ENCODE assay signal across 23 mouse cellular contexts in the genomic region with DNA sequence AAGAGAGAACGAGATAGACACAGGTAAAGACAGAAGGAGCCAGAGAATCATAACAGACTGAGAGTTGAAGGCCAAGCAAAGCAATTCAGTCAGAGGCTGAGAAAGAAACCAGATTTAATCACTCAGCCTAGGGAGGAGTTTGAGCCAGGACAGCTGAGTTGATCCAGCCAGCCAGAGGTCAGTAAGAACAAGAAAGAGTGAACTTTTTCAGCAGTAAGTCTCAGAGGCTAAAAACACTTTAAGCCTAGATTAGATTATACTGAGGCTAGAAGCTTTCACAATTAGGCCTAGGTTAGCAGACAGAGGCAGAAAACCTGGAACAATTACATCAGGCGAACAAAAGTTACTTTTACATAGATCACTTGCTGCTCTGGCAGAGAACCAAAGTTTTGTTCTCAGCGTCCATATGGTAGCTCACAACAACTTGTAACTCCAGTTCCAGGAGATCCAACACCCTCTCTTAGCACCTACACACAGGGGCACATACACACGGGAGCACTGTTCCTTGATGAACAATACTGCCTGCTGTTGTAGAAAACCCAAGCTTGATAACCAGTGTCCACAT. TPM values are rescaled to one million over a fixed set of nuclear protein-coding genes. Genes with fewer than 3 reads are reported as not detected.
DNase-seq lines count a peak whose midpoint lies in the region; ATAC-seq and TF ChIP-seq lines count a peak whose summit lies in the region.
"Had no signal": no experiment of that assay in that cellular context is flagged by ENCODE, and none has a peak within 500 bp of the region (broad histone marks: within the 10 kb centered on the region; RNA-seq: fewer than 3 reads in every experiment).

No protein-coding gene starts in this region.

- H3K36me3 ChIP-seq in heart, embryonic 11.5 days (ENCODE audit: control insufficient read depth, insufficient read depth, low read length), result no peaks in the 10 kb centered on the region
- no peaks in the 10 kb centered on the region for H3K36me3 ChIP-seq in kidney, embryonic 15.5 days
- no peaks in the 10 kb centered on the region for H3K36me3 ChIP-seq in stomach, embryonic 15.5 days
- H3K36me3 ChIP-seq in stomach, postnatal 0 days (ENCODE audit: control insufficient read depth, insufficient read depth, low read length), result no peaks in the 10 kb centered on the region
- H3K36me3 ChIP-seq: embryonic facial prominence, embryonic 15.5 days; forebrain, embryonic 15.5 days; heart, embryonic 10.5 days; hindbrain, embryonic 12.5 days had no signal

- peaks cover 6% of the 10 kb centered on the region; the same call in 1 of the 2 replicates for H3K27me3 ChIP-seq in heart, embryonic 11.5 days (ENCODE audit: control insufficient read depth, insufficient read depth, low read length)
- peaks cover 15% of the 10 kb centered on the region; the same call in 1 of the 2 replicates for H3K27me3 ChIP-seq in kidney, embryonic 15.5 days
- H3K27me3 ChIP-seq in stomach, embryonic 15.5 days (replicated peaks), result peaks cover 6% of the 10 kb centered on the region; the same call in 1 of the 2 replicates
- H3K27me3 ChIP-seq in stomach, postnatal 0 days (ENCODE audit: control insufficient read depth, insufficient read depth, low read length), result no peaks in the 10 kb centered on the region
- H3K27me3 ChIP-seq: forebrain, embryonic 15.5 days had no signal

- no peak for ATAC-seq in heart, embryonic 11.5 days (replicated peaks; ENCODE audit: insufficient number of reproducible peaks, low FRiP score, low TSS enrichment)
- no peak for ATAC-seq in kidney, embryonic 15.5 days (replicated peaks; ENCODE audit: low FRiP score)
- ATAC-seq in stomach, embryonic 15.5 days (ENCODE audit: insufficient read depth, low FRiP score, low read depth), result no peak
- no peak; the same call in 1 of the 2 replicates for ATAC-seq in stomach, postnatal 0 days (ENCODE audit: low FRiP score, low TSS enrichment)
- ATAC-seq: forebrain, embryonic 15.5 days; hindbrain, embryonic 16.5 days had no signal

- no peak overlapping the region for H3K9ac ChIP-seq in heart, embryonic 11.5 days (ENCODE audit: low read depth, low read length)
- no peak overlapping the region for H3K9ac ChIP-seq in kidney, embryonic 15.5 days
- no peak overlapping the region for H3K9ac ChIP-seq in stomach, embryonic 15.5 days
- no peak overlapping the region for H3K9ac ChIP-seq in stomach, postnatal 0 days (ENCODE audit: low read length)
- H3K9ac ChIP-seq: embryonic facial prominence, embryonic 15.5 days; forebrain, embryonic 15.5 days; hindbrain, embryonic 12.5 days had no signal

- H3K9me3 ChIP-seq in heart, embryonic 11.5 days (replicated peaks; ENCODE audit: control insufficient read depth, low read length), result no peaks in the 10 kb centered on the region
- no peaks in the 10 kb centered on the region for H3K9me3 ChIP-seq in kidney, embryonic 15.5 days (replicated peaks)
- no peaks in the 10 kb centered on the region for H3K9me3 ChIP-seq in stomach, embryonic 15.5 days
- no peaks in the 10 kb centered on the region for H3K9me3 ChIP-seq in stomach, postnatal 0 days (ENCODE audit: control insufficient read depth, low read length)
- H3K9me3 ChIP-seq: embryonic facial prominence, embryonic 15.5 days; forebrain, embryonic 15.5 days; heart, embryonic 10.5 days; hindbrain, embryonic 12.5 days had no signal

- 0 out of 2 replicates have a peak overlapping the region, but pooled peaks have one; percentile 17 for H3K27ac ChIP-seq in heart, embryonic 11.5 days (ENCODE audit: low read depth, low read length)
- no peak overlapping the region for H3K27ac ChIP-seq in kidney, embryonic 15.5 days
- 0 out of 2 replicates have a peak overlapping the region, but pooled peaks have one; percentile 11 for H3K27ac ChIP-seq in stomach, embryonic 15.5 days
- no peak overlapping the region for H3K27ac ChIP-seq in stomach, postnatal 0 days (replicated peaks)
- H3K27ac ChIP-seq: embryonic facial prominence, embryonic 15.5 days; forebrain, embryonic 15.5 days; heart, embryonic 10.5 days; hindbrain, embryonic 12.5 days had no signal

- TF ChIP-seq EP300 in stomach, postnatal 0 days (optimal IDR thresholded peaks at IDR 0.05), result no peak

- no peak for DNase-seq in heart, postnatal 25 days (ENCODE audit: low spot score)
- peak; percentile 27 for DNase-seq in kidney, postnatal 10 days
- no peak for DNase-seq in stomach, postnatal 0 days (ENCODE audit: low spot score)
- no peak for DNase-seq in gastrocnemius, postnatal 25 days
- DNase-seq: adrenal gland, postnatal 14 days; cerebellum, adult 18-20 months; cerebellum, adult 9-11 months; cerebellum, postnatal 36 days; heart, adult 18-20 months; heart, postnatal 4 days had no signal

- 0 out of 2 replicates have a peak, but pooled peaks cover 2% of the 10 kb centered on the region for H3K4me1 ChIP-seq in heart, embryonic 11.5 days (ENCODE audit: control insufficient read depth, insufficient read depth, low read length)
- peaks cover 7% of the 10 kb centered on the region; the same call in 1 of the 2 replicates for H3K4me1 ChIP-seq in kidney, embryonic 15.5 days
- no peaks in the 10 kb centered on the region for H3K4me1 ChIP-seq in stomach, embryonic 15.5 days
- H3K4me1 ChIP-seq in stomach, postnatal 0 days (replicated peaks; ENCODE audit: control insufficient read depth, insufficient read depth), result no peaks in the 10 kb centered on the region
- H3K4me1 ChIP-seq: hindbrain, embryonic 12.5 days had no signal

- TF ChIP-seq CTCF in stomach, postnatal 0 days (IDR thresholded peaks at IDR 0.05; ENCODE audit: low read depth), result no peak

- H3K4me2 ChIP-seq in heart, embryonic 11.5 days, result no peak overlapping the region
- no peak overlapping the region for H3K4me2 ChIP-seq in kidney, embryonic 15.5 days
- H3K4me2 ChIP-seq in stomach, embryonic 15.5 days, result no peak overlapping the region
- H3K4me2 ChIP-seq in stomach, postnatal 0 days (replicated peaks; ENCODE audit: low read depth), result no peak overlapping the region
- H3K4me2 ChIP-seq: embryonic facial prominence, embryonic 15.5 days; forebrain, embryonic 15.5 days; hindbrain, embryonic 12.5 days had no signal

- 57% methylated on average over 4 of the region's 4 CpGs for WGBS in heart, embryonic 11.5 days (ENCODE audit: insufficient replicate concordance)
- 51% methylated on average over 4 of the region's 4 CpGs for whole genome bisulfite sequencing in kidney, embryonic 15.5 days
- WGBS in stomach, embryonic 15.5 days, result 43% methylated on average over 4 of the region's 4 CpGs
- 38% methylated on average over 4 of the region's 4 CpGs for WGBS in stomach, postnatal 0 days

- intact Hi-C loops in heart, postnatal 25 days (cut with DNase I), result no loop called here

- no peak overlapping the region for H3K4me3 ChIP-seq in heart, embryonic 11.5 days (ENCODE audit: low read depth, low read length)
- H3K4me3 ChIP-seq in kidney, embryonic 15.5 days (replicated peaks), result no peak overlapping the region
- no peak overlapping the region for H3K4me3 ChIP-seq in stomach, embryonic 15.5 days (replicated peaks)
- no peak overlapping the region for H3K4me3 ChIP-seq in stomach, postnatal 0 days (ENCODE audit: low read depth, low read length)
- H3K4me3 ChIP-seq: embryonic facial prominence, embryonic 15.5 days; erythroblast, embryonic 14.5 days; forebrain, embryonic 15.5 days; heart, embryonic 10.5 days; hindbrain, embryonic 12.5 days had no signal

RNA-seq across cellular contexts. Expression of gene Tex45, which starts 9.6 kb away (rescaled TPM):
- polyA plus RNA-seq in heart, embryonic 11.5 days (2014; fragmentation: Nextera tagmentation; extraction: Ambion mirVana), result not detected in 2 replicates
- total RNA-seq in heart, postnatal 25 days (2021), result not detected
- polyA plus RNA-seq in kidney, embryonic 15.5 days (2015; fragmentation: Nextera tagmentation; extraction: Ambion mirVana), result not detected in 2 replicates
- not detected in 2 replicates for polyA plus RNA-seq in stomach, embryonic 15.5 days (2015; fragmentation: Nextera tagmentation; extraction: Ambion mirVana)
- polyA plus RNA-seq in stomach, postnatal 0 days (2015; fragmentation: Nextera tagmentation; extraction: Ambion mirVana), result 0.46 and 1.1 TPM in 2 replicates
- not detected for total RNA-seq in gastrocnemius, postnatal 25 days (2021)
- total RNA-seq: adrenal gland, adult 18-20 months; adrenal gland, postnatal 14 days; gastrocnemius, adult 8-10 months; heart, adult 18-20 months had no signal
- polyA plus RNA-seq: C2C12; embryonic facial prominence, embryonic 15.5 days; erythroblast, embryonic 14.5 days; heart, embryonic 10.5 days; heart, embryonic 16.5 days; hindbrain, embryonic 12.5 days had no signal

RNA-seq across cellular contexts. Expression of gene Zfp358, which starts 12.6 kb away (rescaled TPM):
- polyA plus RNA-seq in heart, embryonic 11.5 days (2014; fragmentation: Nextera tagmentation; extraction: Ambion mirVana), result 11.5 and 19.7 TPM in 2 replicates
- 10 to 100 TPM; 27.2 to 28.6 TPM for total RNA-seq in heart, postnatal 25 days (2021)
- 47.3 and 50.0 TPM in 2 replicates for polyA plus RNA-seq in kidney, embryonic 15.5 days (2015; fragmentation: Nextera tagmentation; extraction: Ambion mirVana)
- 34.5 and 38.6 TPM in 2 replicates for polyA plus RNA-seq in stomach, embryonic 15.5 days (2015; fragmentation: Nextera tagmentation; extraction: Ambion mirVana)
- polyA plus RNA-seq in stomach, postnatal 0 days (2015; fragmentation: Nextera tagmentation; extraction: Ambion mirVana), result 19.1 and 21.3 TPM in 2 replicates
- total RNA-seq in gastrocnemius, postnatal 25 days (2021), result 10 to 100 TPM; 24.2 to 24.6 TPM

RNA-seq across cellular contexts. Expression of gene Pex11g, which starts 12.8 kb away (rescaled TPM):
- polyA plus RNA-seq in heart, embryonic 11.5 days (2014; fragmentation: Nextera tagmentation; extraction: Ambion mirVana), result 2.7 and 3.1 TPM in 2 replicates
- 1 to 10 TPM; 3.2 to 3.4 TPM for total RNA-seq in heart, postnatal 25 days (2021)
- 6.2 and 7.5 TPM in 2 replicates for polyA plus RNA-seq in kidney, embryonic 15.5 days (2015; fragmentation: Nextera tagmentation; extraction: Ambion mirVana)
- 10.7 and 10.8 TPM in 2 replicates for polyA plus RNA-seq in stomach, embryonic 15.5 days (2015; fragmentation: Nextera tagmentation; extraction: Ambion mirVana)
- polyA plus RNA-seq in stomach, postnatal 0 days (2015; fragmentation: Nextera tagmentation; extraction: Ambion mirVana), result 11.6 and 15.4 TPM in 2 replicates
- 1 to 10 TPM; 2.5 to 3.1 TPM for total RNA-seq in gastrocnemius, postnatal 25 days (2021)

RNA-seq across cellular contexts. Expression of gene Mcoln1, which starts 20.0 kb away (rescaled TPM):
- polyA plus RNA-seq in heart, embryonic 11.5 days (2014; fragmentation: Nextera tagmentation; extraction: Ambion mirVana), result 31.3 and 48.1 TPM in 2 replicates
- total RNA-seq in heart, postnatal 25 days (2021), result 10 to 100 TPM; 18.5 to 22.0 TPM
- polyA plus RNA-seq in kidney, embryonic 15.5 days (2015; fragmentation: Nextera tagmentation; extraction: Ambion mirVana), result 56.0 and 57.1 TPM in 2 replicates
- 47.7 and 48.5 TPM in 2 replicates for polyA plus RNA-seq in stomach, embryonic 15.5 days (2015; fragmentation: Nextera tagmentation; extraction: Ambion mirVana)
- polyA plus RNA-seq in stomach, postnatal 0 days (2015; fragmentation: Nextera tagmentation; extraction: Ambion mirVana), result 24.7 and 28.4 TPM in 2 replicates
- total RNA-seq in gastrocnemius, postnatal 25 days (2021), result 10 to 100 TPM; 18.6 to 20.4 TPM

RNA-seq across cellular contexts. Expression of gene Pnpla6, which starts 34.9 kb away (rescaled TPM):
- 14.0 and 15.9 TPM in 2 replicates for polyA plus RNA-seq in heart, embryonic 11.5 days (2014; fragmentation: Nextera tagmentation; extraction: Ambion mirVana)
- 10 to 100 TPM; 10.6 to 11.9 TPM for total RNA-seq in heart, postnatal 25 days (2021)
- 29.4 and 38.3 TPM in 2 replicates for polyA plus RNA-seq in kidney, embryonic 15.5 days (2015; fragmentation: Nextera tagmentation; extraction: Ambion mirVana)
- polyA plus RNA-seq in stomach, embryonic 15.5 days (2015; fragmentation: Nextera tagmentation; extraction: Ambion mirVana), result 27.9 and 35.5 TPM in 2 replicates
- 15.4 and 16.0 TPM in 2 replicates for polyA plus RNA-seq in stomach, postnatal 0 days (2015; fragmentation: Nextera tagmentation; extraction: Ambion mirVana)
- total RNA-seq in gastrocnemius, postnatal 25 days (2021), result 10 to 100 TPM in 1 of 2 experiments, 1 to 10 TPM in 1; 8.3 to 11.8 TPM

Comparison
In these comparisons a context has a peak if more than half of its experiments do, and no peak if none do; other contexts are left out.
1. H3K27ac ChIP-seq: peak in heart, embryonic 11.5 days (single experiment) and stomach, embryonic 15.5 days (single experiment); none in kidney, embryonic 15.5 days (single experiment) and stomach, postnatal 0 days (single experiment).